Mouse (Mus musculus) forebrain, embryonic 15.5 days (tissue): ENCODE results near the gene Cd164. TPM values are rescaled to one million over a fixed set of nuclear protein-coding genes. Genes with fewer than 3 reads are reported as not detected.
A peak's percentile ranks its signal among the peaks of the same experiment; 100 is the strongest.

Experiments used
- ATAC-seq: fragments of 200-750 bp; cut with Nextera tagmentation; replicated peaks from 2 replicates; pipeline ENCODE4 v1.8.0; 2017; ENCODE audit warnings: mild to moderate bottlenecking, moderate TSS enrichment, moderate library complexity
- H3K27ac ChIP-seq: fragments of 300-500 bp; sonication (generic); replicated peaks from 2 replicates; pipeline ENCODE4 v1.5.1; 2015; ENCODE audit warnings: mild to moderate bottlenecking, inconsistent platforms
- H3K27me3 ChIP-seq: fragments of 300-500 bp; sonication (generic); 2 replicates; pipeline ENCODE4 v1.6.1; 2015; ENCODE audit warnings: inconsistent platforms
- H3K36me3 ChIP-seq: fragments of 300-500 bp; sonication (generic); 2 replicates; pipeline ENCODE4 v1.6.1; 2015; ENCODE audit warnings: mild to moderate bottlenecking, inconsistent platforms
- H3K4me1 ChIP-seq: fragments of 300-500 bp; sonication (generic); 2 replicates; pipeline ENCODE4 v1.6.1; 2015; ENCODE audit warnings: inconsistent platforms
- H3K4me2 ChIP-seq: fragments of 300-500 bp; sonication (generic); replicated peaks from 2 replicates; pipeline ENCODE4 v1.6.1; 2015; ENCODE audit warnings: mild to moderate bottlenecking, inconsistent platforms
- H3K4me3 ChIP-seq: fragments of 300-500 bp; sonication (generic); 2 replicates; pipeline ENCODE4 v1.5.1; 2015; ENCODE audit warnings: mild to moderate bottlenecking, inconsistent platforms
- H3K9ac ChIP-seq: fragments of 300-500 bp; sonication (generic); replicated peaks from 2 replicates; pipeline ENCODE4 v1.6.1; 2015; ENCODE audit warnings: mild to moderate bottlenecking, inconsistent platforms
- H3K9me3 ChIP-seq: fragments of 300-500 bp; sonication (generic); 2 replicates; pipeline ENCODE4 v1.6.1; 2016; ENCODE audit warnings: inconsistent platforms
- WGBS: fragments of 180-500 bp; shearing (Covaris S2); methylation state at CpG from one replicate; pipeline ENCODE4 v1.1.7; 2015; ENCODE audit warnings: mixed read lengths; 5-methylcytosine and 5-hydroxymethylcytosine counted together
- polyA plus RNA-seq: library from polyadenylated mRNA; unstranded; fragments of >200 nt; fragmentation: Nextera tagmentation; extraction: Ambion mirVana; gene quantifications from 2 replicates; pipeline ENCODE4 v1.2.1, GENCODE M21; 2015

Cd164 gene
- 64.6 and 69.0 TPM in 2 replicates for polyA plus RNA-seq

GRCm38 (mm10) chr10:41518981-41519618 lies at the start of gene Cd164:
TSS of gene Cd164 (plus strand) at chr10:41519414.
- peak; percentile 97 for ATAC-seq
- Histone ChIP-seq H3K4me3 (peak within 1 kb of the TSS; percentile 97), H3K9me3 (no peaks in the 10 kb centered on the region), H3K4me2 (peak within 1 kb of the TSS; percentile 56), H3K4me1 (peaks cover 34% of the 10 kb centered on the region), H3K27ac (peak within 1 kb of the TSS; percentile 97), H3K27me3 (no peaks in the 10 kb centered on the region), H3K9ac (peak within 1 kb of the TSS; percentile 76), H3K36me3 (no peaks in the 10 kb centered on the region)
- 0% methylated on average over 69 of the region's 69 CpGs for WGBS

- 89% methylated on average over 3 of the region's 3 CpGs for WGBS
- H3K9me3 ChIP-seq: no peaks in the 10 kb centered on the region
- no peak for ATAC-seq
Observed at GRCm38 (mm10) chr10:41470693-41471092, 48.5 kb upstream of the Cd164 start.

GRCm38 (mm10) chr10:41472534-41472933 lies 46.7 kb upstream of the Cd164 start:
- H3K9ac ChIP-seq: no peak overlapping the region
- no peaks in the 10 kb centered on the region for H3K27me3 ChIP-seq
- H3K27ac ChIP-seq: no peak overlapping the region
- no peaks in the 10 kb centered on the region for H3K9me3 ChIP-seq
- H3K4me2 ChIP-seq: no peak overlapping the region
- H3K4me3 ChIP-seq: no peak overlapping the region
- H3K4me1 ChIP-seq: peaks cover 16% of the 10 kb centered on the region
- ATAC-seq: no peak
- peaks cover 4% of the 10 kb centered on the region; the same call in 1 of the 2 replicates for H3K36me3 ChIP-seq

More at GRCm38 (mm10) chr10:41470693-41471092, 48.5 kb upstream of the Cd164 start:
- Histone ChIP-seq H3K4me3 (no peak overlapping the region), H3K27ac (no peak overlapping the region), H3K9ac (no peak overlapping the region), H3K36me3 (peaks cover 7% of the 10 kb centered on the region), H3K27me3 (no peaks in the 10 kb centered on the region), H3K4me1 (peaks cover under 1% of the 10 kb centered on the region; the same call in 1 of the 2 replicates), H3K4me2 (no peak overlapping the region)

GRCm38 (mm10) chr10:41472962-41473481 lies 46.2 kb upstream of the Cd164 start:
- H3K36me3 ChIP-seq: peaks cover 2% of the 10 kb centered on the region; the same call in 1 of the 2 replicates
- no peaks in the 10 kb centered on the region for H3K27me3 ChIP-seq
- no peak for ATAC-seq
- no peak overlapping the region for H3K4me3 ChIP-seq
- no peak overlapping the region for H3K4me2 ChIP-seq
- peaks cover 21% of the 10 kb centered on the region for H3K4me1 ChIP-seq
- no peak overlapping the region for H3K9ac ChIP-seq
- H3K9me3 ChIP-seq: no peaks in the 10 kb centered on the region
- WGBS: 79% methylated on average over 5 of the region's 5 CpGs
- no peak overlapping the region for H3K27ac ChIP-seq

GRCm38 (mm10) chr10:41473782-41474468 lies 45.3 kb upstream of the Cd164 start:
- no peak overlapping the region for H3K9ac ChIP-seq
- no peak overlapping the region for H3K4me3 ChIP-seq
- no peak overlapping the region for H3K4me2 ChIP-seq
- H3K27ac ChIP-seq: no peak overlapping the region
- no peaks in the 10 kb centered on the region for H3K27me3 ChIP-seq
- ATAC-seq: no peak
- H3K9me3 ChIP-seq: no peaks in the 10 kb centered on the region
- WGBS: 85% methylated on average over 6 of the region's 6 CpGs
- H3K36me3 ChIP-seq: no peaks in the 10 kb centered on the region
- peaks cover 21% of the 10 kb centered on the region for H3K4me1 ChIP-seq

- Histone ChIP-seq H3K4me3 (no peak overlapping the region), H3K27ac (no peak overlapping the region), H3K9me3 (no peaks in the 10 kb centered on the region), H3K36me3 (no peaks in the 10 kb centered on the region), H3K9ac (no peak overlapping the region), H3K4me2 (no peak overlapping the region), H3K27me3 (no peaks in the 10 kb centered on the region), H3K4me1 (peaks cover 21% of the 10 kb centered on the region)
- WGBS: 82% methylated on average over 1 of the region's 1 CpGs
- no peak for ATAC-seq
Observed at GRCm38 (mm10) chr10:41474981-41475391, 44.2 kb upstream of the Cd164 start.

GRCm38 (mm10) chr10:41476171-41477017 lies 42.8 kb upstream of the Cd164 start, which contains the start of gene Mical1:
TSS of gene Mical1 (plus strand) at chr10:41476314.
- ATAC-seq: peak; percentile 78
- Histone ChIP-seq H3K4me2 (peak within 1 kb of the TSS; percentile 76), H3K27me3 (no peaks in the 10 kb centered on the region), H3K27ac (peak within 1 kb of the TSS; percentile 80), H3K36me3 (no peaks in the 10 kb centered on the region; the same call in 1 of the 2 replicates), H3K4me3 (peak within 1 kb of the TSS; percentile 58), H3K9me3 (no peaks in the 10 kb centered on the region), H3K4me1 (peaks cover 21% of the 10 kb centered on the region), H3K9ac (peak within 1 kb of the TSS; percentile 55)
- under 1% methylated on average over 35 of the region's 35 CpGs for WGBS

GRCm38 (mm10) chr10:41477018-41477277 lies 42.3 kb upstream of the Cd164 start:
- Histone ChIP-seq H3K4me2 (peak overlapping the region; percentile 76), H3K36me3 (peaks cover 1% of the 10 kb centered on the region; the same call in 1 of the 2 replicates), H3K27ac (peak overlapping the region; percentile 80), H3K4me1 (peaks cover 21% of the 10 kb centered on the region), H3K9ac (peak overlapping the region; percentile 55), H3K4me3 (peak overlapping the region; percentile 58), H3K27me3 (no peaks in the 10 kb centered on the region), H3K9me3 (no peaks in the 10 kb centered on the region)
- 0% methylated on average over 9 of the region's 9 CpGs for WGBS
- ATAC-seq: peak; percentile 32

- H3K4me3 ChIP-seq: peak overlapping the region; percentile 58
- H3K4me1 ChIP-seq: peaks cover 21% of the 10 kb centered on the region
- H3K36me3 ChIP-seq: peaks cover 2% of the 10 kb centered on the region; the same call in 1 of the 2 replicates
- peak overlapping the region; percentile 55 for H3K9ac ChIP-seq
- WGBS: 2% methylated on average over 20 of the region's 20 CpGs
- ATAC-seq: peak; percentile 70
- H3K27ac ChIP-seq: peak overlapping the region; percentile 80
- no peaks in the 10 kb centered on the region for H3K9me3 ChIP-seq
- H3K27me3 ChIP-seq: no peaks in the 10 kb centered on the region
- peak overlapping the region; percentile 76 for H3K4me2 ChIP-seq
Observed at GRCm38 (mm10) chr10:41477278-41478181, 41.7 kb upstream of the Cd164 start.

- H3K4me2 ChIP-seq: no peak overlapping the region
- no peak for ATAC-seq
Observed at GRCm38 (mm10) chr10:41479961-41480360, 39.3 kb upstream of the Cd164 start.

More at GRCm38 (mm10) chr10:41479961-41480360, 39.3 kb upstream of the Cd164 start:
- H3K4me3 ChIP-seq: no peak overlapping the region
- H3K4me1 ChIP-seq: peaks cover 21% of the 10 kb centered on the region
- no peak overlapping the region for H3K27ac ChIP-seq
- peaks cover 16% of the 10 kb centered on the region for H3K36me3 ChIP-seq
- WGBS: 85% methylated on average over 3 of the region's 3 CpGs
- H3K9me3 ChIP-seq: no peaks in the 10 kb centered on the region
- H3K9ac ChIP-seq: no peak overlapping the region
- H3K27me3 ChIP-seq: no peaks in the 10 kb centered on the region
